Mouse (Mus musculus): Measurements from ENCODE around the gene Tex28. TPM values are rescaled to one million over a fixed set of nuclear protein-coding genes. Genes with fewer than 3 reads are reported as not detected.

Gene Tex28
- polyA plus RNA-seq, 2 experiments = not detected

- DNase-seq (ENCODE audit: low spot score) (no peak), ATAC-seq (ENCODE audit: low FRiP score, low read depth) (no peak)
- H3K4me2 ChIP-seq (replicated peaks; ENCODE audit: low read depth, low read length, severe bottlenecking) = peak overlapping the region; percentile 38
- WGBS = 25% methylated on average over 10 of the region's 10 CpGs
- TF ChIP-seq POLR2A (IDR thresholded peaks at IDR 0.05; ENCODE audit: borderline replicate concordance, extremely low read depth, insufficient read depth, insufficient read length) = no peak
- peak overlapping the region; percentile 21 for H3K4me3 ChIP-seq (replicated peaks; ENCODE audit: low read length)
- no peaks in the 10 kb centered on the region for H3K27me3 ChIP-seq (ENCODE audit: control insufficient read depth, insufficient read depth, low read length)
- H3K4me1 ChIP-seq (ENCODE audit: control insufficient read depth, insufficient read depth, low read length) = no peaks in the 10 kb centered on the region
- H3K9ac ChIP-seq (ENCODE audit: low read depth, low read length, severe bottlenecking) = no peak overlapping the region
- H3K9me3 ChIP-seq (ENCODE audit: control insufficient read depth, low read length) = no peaks in the 10 kb centered on the region
- no peaks in the 10 kb centered on the region for H3K36me3 ChIP-seq (ENCODE audit: control insufficient read depth, insufficient read depth, low read length)
- no peak overlapping the region for H3K27ac ChIP-seq (replicated peaks; ENCODE audit: low read depth, low read length)
Measured at GRCm38 (mm10) chrX:74115511-74115910, 52.1 kb downstream of the Tex28 start.

- H3K27me3 ChIP-seq (ENCODE audit: control insufficient read depth, insufficient read depth, low read length) = no peaks in the 10 kb centered on the region
- TF ChIP-seq POLR2A (IDR thresholded peaks at IDR 0.05; ENCODE audit: borderline replicate concordance, extremely low read depth, insufficient read depth, insufficient read length) = no peak
Measured at GRCm38 (mm10) chrX:74114036-74114435, 53.6 kb downstream of the Tex28 start.

DNA sequence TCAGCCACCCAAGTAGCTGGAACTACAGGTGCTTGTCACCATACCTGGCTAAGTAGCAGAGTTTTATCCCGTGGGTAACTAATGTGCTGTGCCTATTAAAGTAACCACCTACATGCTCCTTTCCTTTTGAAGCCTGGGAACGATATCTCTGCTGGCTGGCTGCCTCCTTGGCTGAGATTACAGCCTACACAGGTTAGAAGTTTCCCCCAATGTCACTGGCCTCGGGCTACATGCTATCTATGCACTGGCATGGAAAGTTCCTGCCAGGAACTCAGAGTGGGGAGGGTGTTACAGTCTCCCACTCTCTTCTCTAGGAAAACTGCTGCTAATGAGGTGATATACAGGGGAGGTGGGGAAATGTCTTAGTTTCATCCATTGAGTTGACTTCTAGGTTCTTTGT lies 58.9 kb downstream of the Tex28 start:
- no peak overlapping the region for H3K27ac ChIP-seq (replicated peaks; ENCODE audit: low read depth, low read length)
- no peaks in the 10 kb centered on the region for H3K4me1 ChIP-seq (ENCODE audit: control insufficient read depth, insufficient read depth, low read length)
- H3K9ac ChIP-seq (ENCODE audit: low read depth, low read length, severe bottlenecking) = no peak overlapping the region
- WGBS = 50% methylated on average over 3 of the region's 3 CpGs
- no peak overlapping the region for H3K4me3 ChIP-seq (replicated peaks; ENCODE audit: low read length)
- H3K27me3 ChIP-seq (ENCODE audit: control insufficient read depth, insufficient read depth, low read length) = no peaks in the 10 kb centered on the region
- DNase-seq (ENCODE audit: low spot score) (no peak), ATAC-seq (ENCODE audit: low FRiP score, low read depth) (no peak)
- no peak overlapping the region for H3K4me2 ChIP-seq (replicated peaks; ENCODE audit: low read depth, low read length, severe bottlenecking)
- no peaks in the 10 kb centered on the region for H3K9me3 ChIP-seq (ENCODE audit: control insufficient read depth, low read length)
- H3K36me3 ChIP-seq (ENCODE audit: control insufficient read depth, insufficient read depth, low read length) = no peaks in the 10 kb centered on the region
- no peak for TF ChIP-seq POLR2A (IDR thresholded peaks at IDR 0.05; ENCODE audit: borderline replicate concordance, extremely low read depth, insufficient read depth, insufficient read length)

More at GRCm38 (mm10) chrX:74114036-74114435, 53.6 kb downstream of the Tex28 start:
- Histone ChIP-seq H3K4me2 (replicated peaks; ENCODE audit: low read depth, low read length, severe bottlenecking) (no peak overlapping the region), H3K27ac (replicated peaks; ENCODE audit: low read depth, low read length) (no peak overlapping the region), H3K36me3 (ENCODE audit: control insufficient read depth, insufficient read depth, low read length) (no peaks in the 10 kb centered on the region), H3K4me1 (ENCODE audit: control insufficient read depth, insufficient read depth, low read length) (no peaks in the 10 kb centered on the region), H3K9me3 (ENCODE audit: control insufficient read depth, low read length) (no peaks in the 10 kb centered on the region), H3K4me3 (replicated peaks; ENCODE audit: low read length) (no peak overlapping the region), H3K9ac (ENCODE audit: low read depth, low read length, severe bottlenecking) (no peak overlapping the region)
- no peak for ATAC-seq (ENCODE audit: low FRiP score, low read depth)
- no peak for DNase-seq (ENCODE audit: low spot score)

- no peak for ATAC-seq (ENCODE audit: low FRiP score, low read depth)
- no peaks in the 10 kb centered on the region for H3K27me3 ChIP-seq (ENCODE audit: control insufficient read depth, insufficient read depth, low read length)
- H3K9ac ChIP-seq (ENCODE audit: low read depth, low read length, severe bottlenecking) = no peak overlapping the region
- no peak overlapping the region for H3K4me2 ChIP-seq (replicated peaks; ENCODE audit: low read depth, low read length, severe bottlenecking)
- no peak overlapping the region for H3K27ac ChIP-seq (replicated peaks; ENCODE audit: low read depth, low read length)
- no peak for TF ChIP-seq POLR2A (IDR thresholded peaks at IDR 0.05; ENCODE audit: borderline replicate concordance, extremely low read depth, insufficient read depth, insufficient read length)
- H3K9me3 ChIP-seq (ENCODE audit: control insufficient read depth, low read length) = no peaks in the 10 kb centered on the region
- no peaks in the 10 kb centered on the region for H3K36me3 ChIP-seq (ENCODE audit: control insufficient read depth, insufficient read depth, low read length)
- H3K4me1 ChIP-seq (ENCODE audit: control insufficient read depth, insufficient read depth, low read length) = no peaks in the 10 kb centered on the region
- no peak for DNase-seq (ENCODE audit: low spot score)
- WGBS = 45% methylated on average over 2 of the region's 2 CpGs
- H3K4me3 ChIP-seq (replicated peaks; ENCODE audit: low read length) = no peak overlapping the region
Measured at GRCm38 (mm10) chrX:74105916-74106315, 61.7 kb downstream of the Tex28 start.

- H3K4me2 ChIP-seq (replicated peaks; ENCODE audit: low read depth, low read length, severe bottlenecking) = no peak overlapping the region
- TF ChIP-seq POLR2A (IDR thresholded peaks at IDR 0.05; ENCODE audit: borderline replicate concordance, extremely low read depth, insufficient read depth, insufficient read length) = no peak
- H3K27ac ChIP-seq (replicated peaks; ENCODE audit: low read depth, low read length) = no peak overlapping the region
- ATAC-seq (ENCODE audit: low FRiP score, low read depth) = peak; percentile 6; the same call in 1 of the 2 replicates
- no peaks in the 10 kb centered on the region for H3K4me1 ChIP-seq (ENCODE audit: control insufficient read depth, insufficient read depth, low read length)
- no peak overlapping the region for H3K9ac ChIP-seq (ENCODE audit: low read depth, low read length, severe bottlenecking)
- 61% methylated on average over 4 of the region's 4 CpGs for WGBS
- DNase-seq (ENCODE audit: low spot score) = no peak
- H3K9me3 ChIP-seq (ENCODE audit: control insufficient read depth, low read length) = no peaks in the 10 kb centered on the region
- H3K36me3 ChIP-seq (ENCODE audit: control insufficient read depth, insufficient read depth, low read length) = no peaks in the 10 kb centered on the region
- H3K27me3 ChIP-seq (ENCODE audit: control insufficient read depth, insufficient read depth, low read length) = no peaks in the 10 kb centered on the region
- no peak overlapping the region for H3K4me3 ChIP-seq (replicated peaks; ENCODE audit: low read length)
Measured at GRCm38 (mm10) chrX:74103457-74104188, 64.0 kb downstream of the Tex28 start.

Other genes with a start within 250 kb of the Tex28 start
- gene Arhgap4, start 246.0 kb downstream of the Tex28 start, polyA plus RNA-seq (2012; rRNA removed) = 8.8 and 9.3 TPM in 2 replicates
- gene Arhgap4, start 246.0 kb downstream of the Tex28 start, polyA plus RNA-seq (2014; fragmentation: Nextera tagmentation; extraction: Ambion mirVana) = 2.7 and 3.7 TPM in 2 replicates
- gene Naa10, start 245.9 kb downstream of the Tex28 start, polyA plus RNA-seq (2012; rRNA removed) = 114 and 128 TPM in 2 replicates
- gene Naa10, start 245.9 kb downstream of the Tex28 start, polyA plus RNA-seq (2014; fragmentation: Nextera tagmentation; extraction: Ambion mirVana) = 112 and 117 TPM in 2 replicates
- 29.6 and 33.7 TPM in 2 replicates for gene Renbp, start 237.0 kb downstream of the Tex28 start, polyA plus RNA-seq (2012; rRNA removed)
- gene Renbp, start 237.0 kb downstream of the Tex28 start, polyA plus RNA-seq (2014; fragmentation: Nextera tagmentation; extraction: Ambion mirVana) = 34.0 and 39.3 TPM in 2 replicates
- gene Hcfc1, start 201.5 kb downstream of the Tex28 start, polyA plus RNA-seq (2012; rRNA removed) = 71.7 and 93.7 TPM in 2 replicates
- 65.3 and 71.2 TPM in 2 replicates for gene Hcfc1, start 201.5 kb downstream of the Tex28 start, polyA plus RNA-seq (2014; fragmentation: Nextera tagmentation; extraction: Ambion mirVana)
- 86.0 and 123 TPM in 2 replicates for gene Irak1, start 143.9 kb downstream of the Tex28 start, polyA plus RNA-seq (2012; rRNA removed)
- 49.6 and 52.6 TPM in 2 replicates for gene Irak1, start 143.9 kb downstream of the Tex28 start, polyA plus RNA-seq (2014; fragmentation: Nextera tagmentation; extraction: Ambion mirVana)
- gene Opn1mw, start 40.4 kb downstream of the Tex28 start, polyA plus RNA-seq (2012; rRNA removed) = not detected in 2 replicates
- not detected in 2 replicates for gene Opn1mw, start 40.4 kb downstream of the Tex28 start, polyA plus RNA-seq (2014; fragmentation: Nextera tagmentation; extraction: Ambion mirVana)
- 12.3 and 13.0 TPM in 2 replicates for gene Mecp2, start 32.5 kb downstream of the Tex28 start, polyA plus RNA-seq (2012; rRNA removed)
- gene Mecp2, start 32.5 kb downstream of the Tex28 start, polyA plus RNA-seq (2014; fragmentation: Nextera tagmentation; extraction: Ambion mirVana) = 9.0 and 11.1 TPM in 2 replicates
- gene Tktl1, start 9.4 kb upstream of the Tex28 start, polyA plus RNA-seq (2012; rRNA removed) = 0.03 and 0.04 TPM in 2 replicates
- gene Tktl1, start 9.4 kb upstream of the Tex28 start, polyA plus RNA-seq (2014; fragmentation: Nextera tagmentation; extraction: Ambion mirVana) = not detected in 2 replicates
- gene Flna, start 82.0 kb upstream of the Tex28 start, polyA plus RNA-seq (2012; rRNA removed) = 573 and 611 TPM in 2 replicates
- 335 and 363 TPM in 2 replicates for gene Flna, start 82.0 kb upstream of the Tex28 start, polyA plus RNA-seq (2014; fragmentation: Nextera tagmentation; extraction: Ambion mirVana)
- 107 and 143 TPM in 2 replicates for gene Emd, start 86.8 kb upstream of the Tex28 start, polyA plus RNA-seq (2012; rRNA removed)
- gene Emd, start 86.8 kb upstream of the Tex28 start, polyA plus RNA-seq (2014; fragmentation: Nextera tagmentation; extraction: Ambion mirVana) = 28.0 and 30.4 TPM in 2 replicates
- 2,306 and 2,672 TPM in 2 replicates for gene Rpl10, start 103.0 kb upstream of the Tex28 start, polyA plus RNA-seq (2012; rRNA removed)
- 939 and 993 TPM in 2 replicates for gene Rpl10, start 103.0 kb upstream of the Tex28 start, polyA plus RNA-seq (2014; fragmentation: Nextera tagmentation; extraction: Ambion mirVana)
- 99.7 and 116 TPM in 2 replicates for gene Taz, start 114.1 kb upstream of the Tex28 start, polyA plus RNA-seq (2012; rRNA removed)
- gene Taz, start 114.1 kb upstream of the Tex28 start, polyA plus RNA-seq (2014; fragmentation: Nextera tagmentation; extraction: Ambion mirVana) = 64.0 and 70.6 TPM in 2 replicates
- 20.2 and 24.3 TPM in 2 replicates for gene Dnase1l1, start 114.5 kb upstream of the Tex28 start, polyA plus RNA-seq (2012; rRNA removed)
- gene Dnase1l1, start 114.5 kb upstream of the Tex28 start, polyA plus RNA-seq (2014; fragmentation: Nextera tagmentation; extraction: Ambion mirVana) = 12.8 and 14.4 TPM in 2 replicates
- gene Atp6ap1, start 129.3 kb upstream of the Tex28 start, polyA plus RNA-seq (2012; rRNA removed) = 224 and 272 TPM in 2 replicates
- 124 and 128 TPM in 2 replicates for gene Atp6ap1, start 129.3 kb upstream of the Tex28 start, polyA plus RNA-seq (2014; fragmentation: Nextera tagmentation; extraction: Ambion mirVana)
- 567 and 604 TPM in 2 replicates for gene Gdi1, start 137.2 kb upstream of the Tex28 start, polyA plus RNA-seq (2012; rRNA removed)
- 147 and 183 TPM in 2 replicates for gene Gdi1, start 137.2 kb upstream of the Tex28 start, polyA plus RNA-seq (2014; fragmentation: Nextera tagmentation; extraction: Ambion mirVana)
- gene Fam50a, start 145.2 kb upstream of the Tex28 start, polyA plus RNA-seq (2012; rRNA removed) = 31.5 and 49.7 TPM in 2 replicates
- 53.5 and 53.7 TPM in 2 replicates for gene Fam50a, start 145.2 kb upstream of the Tex28 start, polyA plus RNA-seq (2014; fragmentation: Nextera tagmentation; extraction: Ambion mirVana)
- 117 and 152 TPM in 2 replicates for gene Plxna3, start 161.2 kb upstream of the Tex28 start, polyA plus RNA-seq (2012; rRNA removed)
- gene Plxna3, start 161.2 kb upstream of the Tex28 start, polyA plus RNA-seq (2014; fragmentation: Nextera tagmentation; extraction: Ambion mirVana) = 21.4 and 21.8 TPM in 2 replicates
- gene Lage3, start 185.8 kb upstream of the Tex28 start, polyA plus RNA-seq (2012; rRNA removed) = 104 and 119 TPM in 2 replicates
- gene Lage3, start 185.8 kb upstream of the Tex28 start, polyA plus RNA-seq (2014; fragmentation: Nextera tagmentation; extraction: Ambion mirVana) = 105 and 106 TPM in 2 replicates
- 58.5 and 60.7 TPM in 2 replicates for gene Ubl4a, start 205.4 kb upstream of the Tex28 start, polyA plus RNA-seq (2012; rRNA removed)
- 77.1 and 79.6 TPM in 2 replicates for gene Ubl4a, start 205.4 kb upstream of the Tex28 start, polyA plus RNA-seq (2014; fragmentation: Nextera tagmentation; extraction: Ambion mirVana)
- gene Slc10a3, start 205.5 kb upstream of the Tex28 start, polyA plus RNA-seq (2012; rRNA removed) = 16.0 and 21.0 TPM in 2 replicates
- 20.2 and 24.4 TPM in 2 replicates for gene Slc10a3, start 205.5 kb upstream of the Tex28 start, polyA plus RNA-seq (2014; fragmentation: Nextera tagmentation; extraction: Ambion mirVana)
- gene Fam3a, start 225.4 kb upstream of the Tex28 start, polyA plus RNA-seq (2012; rRNA removed) = 50.6 and 60.3 TPM in 2 replicates
- gene Fam3a, start 225.4 kb upstream of the Tex28 start, polyA plus RNA-seq (2014; fragmentation: Nextera tagmentation; extraction: Ambion mirVana) = 39.3 and 41.8 TPM in 2 replicates
- 13.7 and 17.4 TPM in 2 replicates for gene Ikbkg, start 225.5 kb upstream of the Tex28 start, polyA plus RNA-seq (2012; rRNA removed)
- 23.9 and 25.6 TPM in 2 replicates for gene Ikbkg, start 225.5 kb upstream of the Tex28 start, polyA plus RNA-seq (2014; fragmentation: Nextera tagmentation; extraction: Ambion mirVana)